Mouse (Mus musculus) hindbrain, postnatal 0 days (tissue): ENCODE data around the gene Ptprk. TPM values are rescaled to one million over a fixed set of nuclear protein-coding genes. Genes with fewer than 3 reads are reported as not detected.

Experiments
- ATAC-seq: fragments of 200-750 bp; cut with Nextera tagmentation; 2 replicates; pipeline ENCODE4 v1.8.0; 2017; ENCODE audit warnings: mild to moderate bottlenecking, moderate TSS enrichment, moderate library complexity
- DNase-seq: peaks from one replicate; pipeline ENCODE4 v3.0.0-alpha.2; 2015; ENCODE audit warnings: low spot score
- H3K27ac ChIP-seq: fragments of 300-500 bp; sonication (generic); 2 replicates; pipeline ENCODE4 v1.5.1; 2014; ENCODE audit warnings: mild to moderate bottlenecking
- H3K27me3 ChIP-seq: fragments of 300-500 bp; sonication (generic); 2 replicates; pipeline ENCODE4 v1.6.1; 2014; ENCODE audit warnings: low read length, mixed read lengths; ENCODE audit not compliant: insufficient read depth
- H3K36me3 ChIP-seq: fragments of 300-500 bp; sonication (generic); 2 replicates; pipeline ENCODE4 v1.6.1; 2014; ENCODE audit warnings: low read length, mixed read lengths; ENCODE audit not compliant: insufficient read depth
- H3K4me1 ChIP-seq: fragments of 300-500 bp; sonication (generic); 2 replicates; pipeline ENCODE4 v1.6.1; 2014; ENCODE audit warnings: antibody characterized with exemption, low read length, mixed read lengths; ENCODE audit not compliant: insufficient read depth
- H3K4me2 ChIP-seq: fragments of 300-500 bp; sonication (generic); 2 replicates; pipeline ENCODE4 v1.6.1; 2014; ENCODE audit warnings: low read depth, mild to moderate bottlenecking, low read length, moderate library complexity, mixed read lengths
- H3K4me3 ChIP-seq: fragments of 300-500 bp; sonication (generic); 2 replicates; pipeline ENCODE4 v1.5.1; 2014; ENCODE audit warnings: low read length
- H3K9ac ChIP-seq: fragments of 300-500 bp; sonication (generic); replicated peaks from 2 replicates; pipeline ENCODE4 v1.6.1; 2014; ENCODE audit warnings: mild to moderate bottlenecking, low read length, moderate library complexity, mixed read lengths
- H3K9me3 ChIP-seq: fragments of 300-500 bp; sonication (generic); 2 replicates; pipeline ENCODE4 v1.6.1; 2016; ENCODE audit warnings: low read length, mixed read lengths
- CTCF ChIP-seq: IDR thresholded peaks from 2 replicates; pipeline ENCODE4 v1.5.1; 2016; ENCODE audit warnings: antibody characterized with exemption, control low read depth, low read depth
- WGBS: fragments of 180-500 bp; shearing (Covaris S2); extraction: QIAGEN DNeasy Blood & Tissue Kit; methylation state at CpG from one replicate; pipeline ENCODE4 v1.1.7; 2014; 5-methylcytosine and 5-hydroxymethylcytosine counted together
- polyA plus RNA-seq: library from polyadenylated mRNA; unstranded; fragments of >200 nt; fragmentation: Nextera tagmentation; extraction: Ambion mirVana; gene quantifications from 2 replicates; pipeline ENCODE4 v1.2.1, GENCODE M21; 2015
- total RNA-seq: library from RNA; depleted of rRNA; stranded (reverse); fragments of >200 nt; gene quantifications from 2 replicates; pipeline ENCODE4 v1.2.3, GENCODE M21; 2014

Ptprk gene
- total and polyA plus RNA-seq, 2 experiments from 2014 or later = 23.5 to 49.5 TPM

DNA sequence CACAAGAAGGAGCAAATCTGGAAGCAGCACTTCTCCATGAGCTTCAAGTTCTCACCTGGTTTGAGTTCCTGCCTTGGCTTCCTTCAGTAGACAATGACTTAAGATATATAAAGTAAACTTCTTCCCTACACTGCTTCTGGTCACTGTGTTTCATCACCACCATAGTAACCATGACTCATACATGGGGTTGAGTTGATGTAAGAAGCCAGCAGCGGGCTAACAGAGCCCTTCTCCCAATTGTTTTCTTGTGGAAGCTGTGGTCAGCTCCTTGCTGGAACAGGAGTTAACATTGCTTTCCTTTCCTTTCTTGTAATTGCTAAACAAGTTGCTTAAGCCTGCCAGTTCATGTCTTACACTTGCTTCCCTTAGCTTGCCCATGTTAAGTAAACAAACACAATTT is 96.6 kb downstream of the Ptprk start:
- Histone ChIP-seq H3K4me2 (no peak overlapping the region), H3K27me3 (no peaks in the 10 kb centered on the region), H3K9ac (no peak overlapping the region), H3K4me3 (no peak overlapping the region), H3K4me1 (0 out of 2 replicates have a peak, but pooled peaks cover 4% of the 10 kb centered on the region), H3K36me3 (no peaks in the 10 kb centered on the region), H3K9me3 (no peaks in the 10 kb centered on the region), H3K27ac (no peak overlapping the region)
- WGBS = 82% methylated on average over 1 of the region's 1 CpGs
- TF ChIP-seq CTCF = no peak
- DNase-seq = no peak
- no peak for ATAC-seq

- TF ChIP-seq CTCF = no peak
Measured at GRCm38 (mm10) chr10:28178876-28179275, 104.3 kb downstream of the Ptprk start.

GRCm38 (mm10) chr10:28182081-28182480 is 107.5 kb downstream of the Ptprk start:
- DNase-seq (no peak), ATAC-seq (no peak)
- TF ChIP-seq CTCF = no peak
- WGBS = 94% methylated on average over 3 of the region's 3 CpGs
- no peak overlapping the region for H3K4me3 ChIP-seq
- no peak overlapping the region for H3K4me2 ChIP-seq
- H3K27me3 ChIP-seq = no peaks in the 10 kb centered on the region
- no peak overlapping the region for H3K9ac ChIP-seq
- H3K4me1 ChIP-seq = no peaks in the 10 kb centered on the region
- no peaks in the 10 kb centered on the region for H3K9me3 ChIP-seq
- no peak overlapping the region for H3K27ac ChIP-seq
- H3K36me3 ChIP-seq = no peaks in the 10 kb centered on the region

More at GRCm38 (mm10) chr10:28178876-28179275, 104.3 kb downstream of the Ptprk start:
- Histone ChIP-seq H3K36me3 (no peaks in the 10 kb centered on the region), H3K4me2 (no peak overlapping the region), H3K27ac (no peak overlapping the region), H3K9ac (no peak overlapping the region), H3K4me3 (no peak overlapping the region), H3K4me1 (no peaks in the 10 kb centered on the region), H3K27me3 (no peaks in the 10 kb centered on the region), H3K9me3 (no peaks in the 10 kb centered on the region)
- 57% methylated on average over 4 of the region's 4 CpGs for WGBS
- no peak for ATAC-seq
- no peak for DNase-seq

GRCm38 (mm10) chr10:28184675-28185074 is 110.1 kb downstream of the Ptprk start:
- H3K36me3 ChIP-seq = no peaks in the 10 kb centered on the region
- no peaks in the 10 kb centered on the region for H3K27me3 ChIP-seq
- no peak for DNase-seq
- ATAC-seq = no peak
- H3K27ac ChIP-seq = no peak overlapping the region
- H3K4me2 ChIP-seq = no peak overlapping the region
- H3K4me3 ChIP-seq = no peak overlapping the region
- no peaks in the 10 kb centered on the region for H3K9me3 ChIP-seq
- no peak for TF ChIP-seq CTCF
- 79% methylated on average over 6 of the region's 6 CpGs for WGBS
- no peak overlapping the region for H3K9ac ChIP-seq
- H3K4me1 ChIP-seq = no peaks in the 10 kb centered on the region

DNA sequence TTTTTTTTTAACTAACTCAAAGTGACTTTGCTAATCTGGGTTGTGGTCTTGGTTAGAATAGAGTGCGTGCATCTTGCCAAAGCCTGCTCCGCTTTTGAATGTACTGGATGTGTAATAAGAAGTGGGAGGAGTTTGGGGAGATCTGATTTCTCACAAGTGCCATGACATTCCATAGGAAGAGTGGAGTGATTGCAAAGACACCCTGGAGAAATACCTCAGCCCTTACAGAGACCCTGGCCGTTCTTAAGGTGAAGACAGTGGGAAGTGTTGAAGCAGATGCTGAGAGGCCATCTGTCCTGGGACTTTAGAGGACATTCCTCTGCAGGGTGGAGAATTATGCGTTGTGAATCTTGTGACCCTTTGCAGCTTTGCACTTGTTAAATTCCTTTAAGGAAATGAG is 110.7 kb downstream of the Ptprk start:
- H3K4me1 ChIP-seq = no peaks in the 10 kb centered on the region
- no peak for ATAC-seq
- H3K27ac ChIP-seq = no peak overlapping the region
- no peak for TF ChIP-seq CTCF
- no peaks in the 10 kb centered on the region for H3K36me3 ChIP-seq
- H3K4me3 ChIP-seq = no peak overlapping the region
- WGBS = 56% methylated on average over 4 of the region's 4 CpGs
- no peak overlapping the region for H3K9ac ChIP-seq
- no peaks in the 10 kb centered on the region for H3K9me3 ChIP-seq
- no peak overlapping the region for H3K4me2 ChIP-seq
- no peak for DNase-seq
- H3K27me3 ChIP-seq = no peaks in the 10 kb centered on the region

- Histone ChIP-seq H3K36me3 (no peaks in the 10 kb centered on the region), H3K4me3 (no peak overlapping the region), H3K27ac (no peak overlapping the region), H3K4me1 (no peaks in the 10 kb centered on the region), H3K27me3 (no peaks in the 10 kb centered on the region), H3K9ac (no peak overlapping the region), H3K4me2 (no peak overlapping the region), H3K9me3 (no peaks in the 10 kb centered on the region)
- DNase-seq = no peak
- no peak for TF ChIP-seq CTCF
- 59% methylated on average over 4 of the region's 4 CpGs for WGBS
- no peak for ATAC-seq
Measured at GRCm38 (mm10) chr10:28186018-28186800, 111.6 kb downstream of the Ptprk start.

- H3K9ac ChIP-seq = no peak overlapping the region
- DNase-seq = no peak
- no peak overlapping the region for H3K4me2 ChIP-seq
- H3K27ac ChIP-seq = no peak overlapping the region
- ATAC-seq = no peak
- WGBS = 89% methylated on average over 5 of the region's 5 CpGs
- H3K4me3 ChIP-seq = no peak overlapping the region
- H3K4me1 ChIP-seq = no peaks in the 10 kb centered on the region
- no peak for TF ChIP-seq CTCF
- no peaks in the 10 kb centered on the region for H3K27me3 ChIP-seq
- no peaks in the 10 kb centered on the region for H3K9me3 ChIP-seq
- H3K36me3 ChIP-seq = no peaks in the 10 kb centered on the region
Measured at GRCm38 (mm10) chr10:28191440-28191839, 116.8 kb downstream of the Ptprk start.
